Mouse (Mus musculus) stomach, postnatal 0 days (tissue): Measurements from ENCODE around the gene Emp3. TPM values are rescaled to one million over a fixed set of nuclear protein-coding genes. Genes with fewer than 3 reads are reported as not detected.

Experiments
- ATAC-seq: fragments of 200-750 bp; cut with Nextera tagmentation; 2 replicates; pipeline ENCODE4 v1.8.0; 2017; ENCODE audit not compliant: low FRiP score, low TSS enrichment
- DNase-seq: peaks from one replicate; pipeline ENCODE4 v3.0.0-alpha.2; 2016; ENCODE audit warnings: low spot score
- H3K27ac ChIP-seq: fragments of 300-500 bp; sonication (generic); replicated peaks from 2 replicates; pipeline ENCODE4 v1.5.1; 2014; ENCODE audit warnings: mild to moderate bottlenecking, control low read depth
- H3K27me3 ChIP-seq: fragments of 300-500 bp; sonication (generic); 2 replicates; pipeline ENCODE4 v1.6.1; 2014; ENCODE audit warnings: low read length; ENCODE audit not compliant: control insufficient read depth, insufficient read depth
- H3K36me3 ChIP-seq: fragments of 300-500 bp; sonication (generic); 2 replicates; pipeline ENCODE4 v1.6.1; 2014; ENCODE audit warnings: low read length, mixed read lengths; ENCODE audit not compliant: control insufficient read depth, insufficient read depth
- H3K4me1 ChIP-seq: fragments of 300-500 bp; sonication (generic); replicated peaks from 2 replicates; pipeline ENCODE4 v1.6.1; 2014; ENCODE audit warnings: antibody characterized with exemption; ENCODE audit not compliant: control insufficient read depth, insufficient read depth
- H3K4me2 ChIP-seq: fragments of 300-500 bp; sonication (generic); replicated peaks from 2 replicates; pipeline ENCODE4 v1.6.1; 2014; ENCODE audit warnings: low read depth, mild to moderate bottlenecking, control low read depth, moderate library complexity
- H3K4me3 ChIP-seq: fragments of 300-500 bp; sonication (generic); 2 replicates; pipeline ENCODE4 v1.5.1; 2014; ENCODE audit warnings: low read depth, low read length, control low read depth
- H3K9ac ChIP-seq: fragments of 300-500 bp; sonication (generic); 2 replicates; pipeline ENCODE4 v1.6.1; 2014; ENCODE audit warnings: mild to moderate bottlenecking, low read length, control low read depth, mixed read lengths
- H3K9me3 ChIP-seq: fragments of 300-500 bp; sonication (generic); 2 replicates; pipeline ENCODE4 v1.6.1; 2016; ENCODE audit warnings: low read length; ENCODE audit not compliant: control insufficient read depth
- CTCF ChIP-seq: IDR thresholded peaks from 2 replicates; pipeline ENCODE4 v1.5.1; 2016; ENCODE audit warnings: antibody characterized with exemption, low read depth, mild to moderate bottlenecking, moderate library complexity
- EP300 ChIP-seq: optimal IDR thresholded peaks from 2 replicates; pipeline ENCODE3; 2016; ENCODE audit warnings: antibody characterized with exemption
- WGBS: fragments of 180-500 bp; shearing (Covaris S2); extraction: QIAGEN DNeasy Blood & Tissue Kit; methylation state at CpG from one replicate; pipeline ENCODE4 v1.1.7; 2014; 5-methylcytosine and 5-hydroxymethylcytosine counted together
- polyA plus RNA-seq: library from polyadenylated mRNA; unstranded; fragments of >200 nt; fragmentation: Nextera tagmentation; extraction: Ambion mirVana; gene quantifications from 2 replicates; pipeline ENCODE4 v1.2.1, GENCODE M21; 2015

Gene Emp3
- polyA plus RNA-seq, 1 experiment from 2014 or later, result 151 TPM

DNA sequence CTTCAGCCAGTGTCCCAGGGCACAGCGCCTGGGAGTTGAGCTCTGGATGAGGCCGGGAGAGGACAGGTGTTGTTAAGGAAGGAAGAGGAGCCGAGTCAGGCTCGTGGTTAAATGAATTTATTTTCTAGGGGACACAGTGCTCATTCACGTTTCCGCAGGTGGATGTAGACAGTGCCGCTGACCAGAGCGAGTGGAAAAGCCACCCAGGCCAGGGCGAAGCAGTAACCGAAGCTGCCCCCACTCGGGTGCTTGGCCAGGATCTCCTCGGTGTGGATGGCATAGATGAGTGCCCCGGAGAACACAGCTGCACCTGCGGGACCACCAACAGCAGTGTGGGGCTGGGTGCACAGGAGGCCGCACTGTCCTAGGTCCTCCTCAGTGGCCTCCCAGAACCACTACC is 3.3 kb downstream of the Emp3 start:
- H3K4me2 ChIP-seq, result no peak overlapping the region
- H3K27me3 ChIP-seq, result no peaks in the 10 kb centered on the region
- WGBS, result 80% methylated on average over 15 of the region's 15 CpGs
- H3K9ac ChIP-seq, result 0 out of 2 replicates have a peak overlapping the region, but pooled peaks have one; percentile 18
- DNase-seq (no peak), ATAC-seq (no peak)
- no peak overlapping the region for H3K4me3 ChIP-seq
- H3K4me1 ChIP-seq, result peaks cover 12% of the 10 kb centered on the region
- TF ChIP-seq EP300 (no peak), CTCF (no peak)
- peak overlapping the region; percentile 88 for H3K27ac ChIP-seq
- no peaks in the 10 kb centered on the region for H3K9me3 ChIP-seq
- H3K36me3 ChIP-seq, result no peaks in the 10 kb centered on the region; the same call in 1 of the 2 replicates

DNA sequence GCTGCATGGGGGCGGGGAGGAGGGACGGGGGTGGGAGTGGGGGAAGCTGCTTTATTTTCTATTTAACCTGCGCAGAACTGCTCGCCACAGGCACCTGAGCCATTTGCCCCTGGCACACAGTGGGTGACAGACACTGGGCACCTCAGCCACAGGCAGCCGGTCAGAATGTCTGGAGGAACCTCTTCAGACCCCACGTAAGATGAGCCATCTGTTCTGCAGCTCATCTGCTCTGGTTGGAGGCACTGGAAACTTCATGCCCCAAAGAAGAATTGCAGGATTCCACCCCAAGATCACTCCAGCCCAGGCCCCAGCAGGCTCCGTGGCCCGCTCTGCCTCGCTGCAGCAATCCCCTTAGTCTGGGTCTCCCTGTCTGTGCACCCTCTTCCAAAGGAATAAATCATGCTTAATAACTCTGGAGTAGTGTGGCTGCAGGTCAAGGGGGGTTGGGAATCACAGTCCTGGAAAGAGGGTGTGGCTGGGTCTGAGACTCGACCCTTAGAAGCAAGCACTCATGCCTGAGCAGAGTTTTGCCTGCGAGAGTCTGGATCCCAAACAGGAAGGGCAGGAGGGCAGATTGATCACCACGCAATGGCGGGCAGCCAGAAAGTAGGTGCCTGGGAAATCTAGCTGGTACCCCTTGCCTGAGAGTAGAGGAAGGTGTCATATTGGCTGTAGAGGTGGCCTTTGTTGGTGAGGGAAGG is 4.0 kb downstream of the Emp3 start:
- no peaks in the 10 kb centered on the region for H3K9me3 ChIP-seq
- no peak for TF ChIP-seq EP300
- no peak for TF ChIP-seq CTCF
- H3K4me3 ChIP-seq, result no peak overlapping the region
- H3K4me1 ChIP-seq, result peaks cover 8% of the 10 kb centered on the region
- ATAC-seq (no peak), DNase-seq (peak; percentile 32)
- H3K27ac ChIP-seq, result peak overlapping the region; percentile 88
- no peaks in the 10 kb centered on the region; the same call in 1 of the 2 replicates for H3K36me3 ChIP-seq
- 0 out of 2 replicates have a peak overlapping the region, but pooled peaks have one; percentile 0 for H3K9ac ChIP-seq
- WGBS, result 11% methylated on average over 12 of the region's 13 CpGs
- peak overlapping the region; percentile 55 for H3K4me2 ChIP-seq
- H3K27me3 ChIP-seq, result no peaks in the 10 kb centered on the region

DNA sequence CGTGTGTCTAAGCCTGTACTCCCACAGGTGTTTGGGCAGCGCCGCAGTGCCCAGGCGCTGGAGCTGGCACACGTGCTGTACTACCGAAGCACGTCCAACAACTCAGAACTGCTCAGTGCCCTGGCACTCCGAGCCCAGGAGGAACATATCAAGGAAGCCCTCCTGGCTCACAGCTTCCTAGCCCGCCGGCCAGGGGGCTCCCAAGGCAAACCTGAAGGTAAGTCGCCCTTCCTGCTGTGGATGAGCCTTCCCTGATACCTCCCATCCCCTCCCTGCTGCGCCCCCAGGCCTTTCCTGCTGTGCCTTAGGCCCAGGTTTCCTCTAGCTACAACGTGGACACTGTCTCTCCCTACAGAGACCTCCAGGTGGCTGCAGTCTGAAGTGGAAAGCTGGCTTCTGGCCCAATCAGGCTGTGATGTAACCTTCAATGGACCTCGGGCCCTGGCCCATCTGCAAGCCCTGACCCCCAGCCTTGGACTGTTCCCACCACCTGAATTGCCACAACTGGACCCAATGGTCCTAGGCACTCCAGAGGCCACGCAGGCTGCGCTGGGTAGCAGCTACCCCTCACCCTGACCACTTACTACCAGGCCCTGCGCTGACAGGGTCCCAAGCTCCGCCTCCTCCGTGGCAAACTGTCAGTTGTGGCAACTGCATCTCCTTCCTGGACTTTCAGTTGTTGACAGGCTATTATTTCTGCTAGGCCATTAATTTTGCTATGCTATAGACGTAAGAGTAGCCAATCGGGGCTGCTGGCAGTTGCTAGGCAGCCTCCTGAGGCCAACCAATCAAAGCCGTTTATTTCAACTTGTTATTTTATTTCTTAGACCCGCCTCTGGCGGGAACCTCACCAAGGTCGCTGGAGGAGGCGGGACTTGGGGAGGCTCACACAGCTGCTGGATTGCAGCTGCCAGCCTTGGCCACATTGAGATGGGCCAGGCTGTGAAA is 4.9 kb downstream of the Emp3 start:
- Histone ChIP-seq H3K27me3 (no peaks in the 10 kb centered on the region), H3K27ac (peak overlapping the region; percentile 88), H3K9me3 (no peaks in the 10 kb centered on the region), H3K4me2 (peak overlapping the region; percentile 55), H3K4me1 (peaks cover 8% of the 10 kb centered on the region; the same call in 1 of the 2 replicates), H3K9ac (peak overlapping the region; percentile 57), H3K36me3 (no peaks in the 10 kb centered on the region; the same call in 1 of the 2 replicates), H3K4me3 (peak overlapping the region; percentile 32)
- no peak for TF ChIP-seq EP300
- TF ChIP-seq CTCF, result peak; percentile 43
- 31% methylated on average over 26 of the region's 26 CpGs for WGBS
- peak; percentile 76 for DNase-seq
- peak; percentile 86 for ATAC-seq

DNA sequence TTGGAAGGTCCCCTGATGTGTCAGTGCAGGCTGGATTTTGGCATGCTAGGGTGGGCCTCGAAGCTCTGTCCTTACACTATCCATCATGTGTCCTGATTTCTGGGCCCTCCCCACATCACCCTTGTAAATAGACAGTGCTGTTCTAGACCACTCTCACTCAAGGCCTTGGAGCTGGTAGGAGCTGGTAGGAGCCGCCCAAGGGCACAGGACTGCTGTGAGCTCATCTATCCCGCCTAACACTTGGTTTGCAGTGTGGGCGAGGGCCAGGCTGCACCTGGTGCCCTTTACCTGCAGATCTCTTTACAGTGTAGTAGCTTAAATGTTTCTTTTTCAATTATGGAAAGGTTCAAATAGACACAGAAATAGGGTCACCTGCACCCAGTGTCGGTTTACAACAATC is 6.2 kb downstream of the Emp3 start:
- DNase-seq (no peak), ATAC-seq (no peak)
- Histone ChIP-seq H3K27me3 (no peaks in the 10 kb centered on the region), H3K4me1 (peaks cover 8% of the 10 kb centered on the region; the same call in 1 of the 2 replicates), H3K4me2 (no peak overlapping the region), H3K4me3 (no peak overlapping the region), H3K27ac (no peak overlapping the region), H3K36me3 (peaks cover 3% of the 10 kb centered on the region; the same call in 1 of the 2 replicates), H3K9me3 (no peaks in the 10 kb centered on the region), H3K9ac (no peak overlapping the region)
- no peak for TF ChIP-seq CTCF
- no peak for TF ChIP-seq EP300
- 63% methylated on average over 5 of the region's 5 CpGs for WGBS

DNA sequence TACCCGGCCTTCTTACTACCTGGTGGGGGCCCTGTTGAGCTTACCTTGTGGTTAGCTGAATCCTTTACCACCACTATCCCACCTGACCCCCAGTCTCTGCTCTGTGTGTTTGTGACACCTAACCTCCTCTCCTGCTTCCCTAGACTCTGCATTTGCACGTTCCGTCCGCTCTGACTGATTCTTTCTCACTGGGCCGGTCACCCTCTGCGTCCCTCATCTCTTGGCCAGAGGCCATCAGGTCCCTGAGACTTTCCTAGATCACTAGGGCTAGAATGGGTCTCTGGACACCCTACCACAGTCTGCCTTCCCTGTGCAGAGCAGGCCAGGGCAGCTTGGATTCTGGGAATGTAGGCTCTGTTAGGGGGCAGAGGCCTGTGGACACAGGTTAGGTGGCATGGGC is 7.1 kb downstream of the Emp3 start:
- H3K27me3 ChIP-seq, result no peaks in the 10 kb centered on the region
- 86% methylated on average over 6 of the region's 6 CpGs for WGBS
- no peak overlapping the region for H3K27ac ChIP-seq
- H3K4me2 ChIP-seq, result no peak overlapping the region
- no peak for DNase-seq
- TF ChIP-seq CTCF (no peak), EP300 (no peak)
- H3K4me1 ChIP-seq, result peaks cover 4% of the 10 kb centered on the region; the same call in 1 of the 2 replicates
- no peak for ATAC-seq
- H3K36me3 ChIP-seq, result peaks cover 10% of the 10 kb centered on the region; the same call in 1 of the 2 replicates
- no peak overlapping the region for H3K9ac ChIP-seq
- no peaks in the 10 kb centered on the region for H3K9me3 ChIP-seq
- no peak overlapping the region for H3K4me3 ChIP-seq
